Mouse (Mus musculus): ENCODE data around the gene Ier2. TPM values are rescaled to one million over a fixed set of nuclear protein-coding genes. Genes with fewer than 3 reads are reported as not detected.

The Ier2 gene
- total and polyA plus RNA-seq, 3 experiments = 43.1 to 112 (median 64.9) TPM

DNA sequence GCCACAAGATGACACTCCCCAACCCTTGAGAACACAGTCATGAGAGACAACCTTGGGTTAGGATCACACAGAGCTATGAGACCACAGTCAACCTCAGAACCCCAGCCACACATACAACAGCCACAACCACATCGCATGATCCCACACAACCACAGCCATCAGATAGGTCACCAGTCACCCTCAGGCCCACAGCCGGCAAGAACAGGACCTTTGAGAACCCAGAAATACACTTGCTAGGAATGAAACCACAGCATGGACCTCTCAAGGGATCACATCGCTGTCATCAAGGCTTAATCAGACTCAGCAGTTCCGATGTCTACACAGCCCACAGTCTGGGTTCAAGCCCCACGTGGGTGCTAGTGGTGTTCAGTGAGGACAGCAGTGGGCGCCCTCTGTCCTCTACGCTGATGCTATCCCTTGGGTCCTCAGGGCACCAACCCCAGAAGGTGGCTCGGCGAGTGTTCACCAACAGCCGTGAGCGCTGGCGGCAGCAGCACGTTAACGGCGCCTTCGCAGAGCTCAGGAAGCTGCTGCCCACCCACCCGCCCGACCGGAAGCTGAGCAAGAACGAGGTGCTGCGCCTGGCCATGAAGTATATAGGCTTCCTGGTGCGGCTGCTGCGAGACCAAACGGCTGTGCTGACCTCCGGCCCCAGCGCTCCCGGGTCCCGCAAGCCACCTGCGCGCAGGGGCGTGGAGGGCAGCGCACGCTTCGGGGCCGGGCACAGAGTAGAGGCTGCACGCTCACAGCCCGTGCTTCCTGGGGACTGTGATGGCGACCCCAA is 41.0 kb upstream of the Ier2 start:
- peaks cover 54% of the 10 kb centered on the region for H3K36me3 ChIP-seq (replicated peaks)
- peaks cover 65% of the 10 kb centered on the region for H3K4me1 ChIP-seq (ENCODE audit: insufficient read depth, low read depth, low read length)
- H3K27me3 ChIP-seq (ENCODE audit: insufficient read depth, low read length) = no peaks in the 10 kb centered on the region
- ATAC-seq (ENCODE audit: extremely low read depth, insufficient number of reproducible peaks, low FRiP score, poor library complexity, severe bottlenecking) = no peak
- H3K4me3 ChIP-seq (ENCODE audit: low read depth, low read length) = peak overlapping the region; percentile 81
- DNase-seq (ENCODE audit: low spot score) = no peak
- H3K9me3 ChIP-seq (replicated peaks) = no peaks in the 10 kb centered on the region
- no peak for TF ChIP-seq GATA2 (IDR thresholded peaks at IDR 0.05; ENCODE audit: borderline replicate concordance, low read depth, low read length)
- no peak for TF ChIP-seq GATA1 (IDR thresholded peaks at IDR 0.05; ENCODE audit: borderline replicate concordance, low read length)

DNA sequence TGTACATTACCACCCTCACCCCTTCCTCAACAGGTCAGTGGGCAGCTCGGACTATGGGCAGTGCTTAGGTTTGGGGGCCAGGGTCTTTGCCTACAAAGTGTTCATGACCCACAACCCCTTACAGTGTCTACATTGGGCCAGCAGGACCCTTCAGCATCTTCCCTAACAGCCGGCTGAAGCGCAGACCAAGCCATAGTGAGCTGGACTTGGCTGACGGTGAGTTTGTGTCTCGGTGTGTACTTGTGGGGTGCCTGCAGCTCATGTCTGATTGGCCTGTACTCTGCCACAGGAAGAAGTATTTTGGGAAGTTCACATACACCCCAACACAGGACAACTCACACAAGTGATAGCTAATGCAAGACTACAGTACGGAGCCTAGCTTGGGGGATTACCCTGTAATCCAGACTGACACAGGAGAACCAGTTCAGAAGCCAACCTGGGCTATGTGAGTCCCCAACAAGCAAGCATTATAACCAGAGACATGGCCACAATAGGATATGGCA is 40.4 kb upstream of the Ier2 start:
- TF ChIP-seq GATA2 (IDR thresholded peaks at IDR 0.05; ENCODE audit: borderline replicate concordance, low read depth, low read length) (no peak), POLR2AphosphoS5 (IDR thresholded peaks at IDR 0.05; ENCODE audit: insufficient replicate concordance, low read depth, low read length) (peak; percentile 4; the same call in 1 of the 2 replicates)

DNA sequence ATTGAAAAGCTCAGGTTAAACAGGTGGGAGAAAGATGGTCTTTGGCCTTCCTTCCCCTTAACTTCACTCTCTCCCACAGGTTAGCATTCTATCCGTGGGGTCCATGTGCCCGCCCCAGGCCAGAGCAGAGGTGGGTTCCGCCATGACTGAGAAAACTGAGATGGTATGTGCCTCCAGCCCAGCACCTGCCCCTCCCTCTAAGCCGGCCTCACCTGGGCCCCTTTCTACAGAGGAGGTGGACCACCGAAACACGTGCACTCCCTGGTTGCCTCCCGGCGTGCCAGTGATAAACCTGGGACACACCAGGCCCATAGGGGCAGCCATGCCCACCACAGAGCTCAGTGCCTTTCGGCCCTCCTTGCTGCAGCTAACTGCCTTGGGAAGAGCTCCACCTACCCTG is 39.9 kb upstream of the Ier2 start:
- TF ChIP-seq POLR2AphosphoS5 (IDR thresholded peaks at IDR 0.05; ENCODE audit: insufficient replicate concordance, low read depth, low read length) (no peak; the same call in 1 of the 2 replicates), GATA2 (IDR thresholded peaks at IDR 0.05; ENCODE audit: borderline replicate concordance, low read depth, low read length) (no peak), CTCF (IDR thresholded peaks at IDR 0.05; ENCODE audit: low read depth, low read length) (no peak)
- H3K27me3 ChIP-seq (ENCODE audit: insufficient read depth, low read length) = no peaks in the 10 kb centered on the region
- no peak for DNase-seq (ENCODE audit: low spot score)
- no peaks in the 10 kb centered on the region for H3K9me3 ChIP-seq (replicated peaks)
- peak overlapping the region; percentile 81 for H3K4me3 ChIP-seq (ENCODE audit: low read depth, low read length)
- peaks cover 65% of the 10 kb centered on the region for H3K36me3 ChIP-seq (replicated peaks)
- ATAC-seq (ENCODE audit: extremely low read depth, insufficient number of reproducible peaks, low FRiP score, poor library complexity, severe bottlenecking) = no peak
- H3K4me1 ChIP-seq (ENCODE audit: insufficient read depth, low read depth, low read length) = peaks cover 66% of the 10 kb centered on the region

More for the DNA sequence above, 40.4 kb upstream of the Ier2 start:
- ATAC-seq (ENCODE audit: extremely low read depth, insufficient number of reproducible peaks, low FRiP score, poor library complexity, severe bottlenecking) (no peak), DNase-seq (ENCODE audit: low spot score) (no peak)
- peaks cover 61% of the 10 kb centered on the region for H3K36me3 ChIP-seq (replicated peaks)
- H3K27me3 ChIP-seq (ENCODE audit: insufficient read depth, low read length) = no peaks in the 10 kb centered on the region
- H3K4me1 ChIP-seq (ENCODE audit: insufficient read depth, low read depth, low read length) = peaks cover 66% of the 10 kb centered on the region
- H3K9me3 ChIP-seq (replicated peaks) = no peaks in the 10 kb centered on the region
- H3K4me3 ChIP-seq (ENCODE audit: low read depth, low read length) = peak overlapping the region; percentile 81

DNA sequence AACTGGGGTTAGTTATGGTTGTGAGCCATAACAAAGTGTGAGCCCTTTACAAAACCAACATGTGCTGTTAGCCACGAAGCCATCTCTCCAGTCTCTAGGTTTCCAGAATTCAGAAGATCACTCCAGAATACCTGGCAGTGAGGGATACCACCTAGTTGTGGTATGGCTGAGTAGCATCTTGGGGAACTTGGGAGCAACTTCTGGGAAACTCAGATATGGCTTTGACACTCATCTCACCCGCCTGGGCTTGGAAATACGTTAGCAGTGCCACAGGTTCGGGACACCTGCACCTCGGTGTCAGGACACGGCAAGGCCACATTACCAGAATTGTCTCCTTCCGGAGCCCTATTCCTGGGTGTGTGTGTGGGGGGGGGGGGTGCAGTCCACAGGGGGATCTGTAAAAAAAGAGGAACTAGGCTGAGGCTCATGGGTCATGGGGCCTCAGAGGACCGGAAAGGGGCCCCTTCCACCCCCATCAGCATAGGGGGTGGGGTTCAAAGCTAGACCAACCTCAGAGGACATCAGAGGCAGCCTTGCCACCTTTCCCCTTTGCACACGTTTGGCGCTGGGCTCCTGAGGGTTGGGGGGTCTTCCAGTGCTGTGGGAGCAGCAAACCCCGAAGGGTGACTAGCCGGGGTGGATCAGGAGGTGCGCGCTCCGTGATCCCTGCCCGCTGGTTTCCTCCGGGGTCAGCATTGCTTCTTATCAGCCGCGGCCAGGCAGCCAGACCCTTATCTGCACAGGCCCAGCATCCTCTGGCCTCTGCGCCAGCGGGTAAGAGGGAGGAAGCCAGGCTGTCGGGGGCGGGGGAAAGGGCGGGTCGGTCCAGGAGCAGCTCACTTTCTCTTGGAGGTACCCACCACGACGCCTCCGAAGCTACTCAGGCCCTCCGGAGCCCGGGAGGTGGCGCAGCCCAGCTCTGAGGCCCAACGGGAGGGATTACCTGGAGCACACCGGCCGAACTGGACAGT is 38.6 kb upstream of the Ier2 start, which contains the start of gene Lyl1:
TSS of gene Lyl1 (plus strand) at position 517 of the 971 bp plus-strand sequence.
- ATAC-seq (ENCODE audit: extremely low read depth, insufficient number of reproducible peaks, low FRiP score, poor library complexity, severe bottlenecking) (peak; percentile 66), DNase-seq (ENCODE audit: low spot score) (peak; percentile 83)
- H3K4me3 ChIP-seq (ENCODE audit: low read depth, low read length) = peak within 1 kb of the TSS; percentile 81
- peaks cover 63% of the 10 kb centered on the region for H3K4me1 ChIP-seq (ENCODE audit: insufficient read depth, low read depth, low read length)
- TF ChIP-seq TAL1 (conservative IDR thresholded peaks at IDR 0.05; ENCODE audit: low read depth, low read length) (peak; percentile 99), GATA1 (IDR thresholded peaks at IDR 0.05; ENCODE audit: borderline replicate concordance, low read length) (no peak)
- H3K36me3 ChIP-seq (replicated peaks) = peaks cover 79% of the 10 kb centered on the region
- H3K27me3 ChIP-seq (ENCODE audit: insufficient read depth, low read length) = no peaks in the 10 kb centered on the region
- H3K9me3 ChIP-seq (replicated peaks) = no peaks in the 10 kb centered on the region

DNA sequence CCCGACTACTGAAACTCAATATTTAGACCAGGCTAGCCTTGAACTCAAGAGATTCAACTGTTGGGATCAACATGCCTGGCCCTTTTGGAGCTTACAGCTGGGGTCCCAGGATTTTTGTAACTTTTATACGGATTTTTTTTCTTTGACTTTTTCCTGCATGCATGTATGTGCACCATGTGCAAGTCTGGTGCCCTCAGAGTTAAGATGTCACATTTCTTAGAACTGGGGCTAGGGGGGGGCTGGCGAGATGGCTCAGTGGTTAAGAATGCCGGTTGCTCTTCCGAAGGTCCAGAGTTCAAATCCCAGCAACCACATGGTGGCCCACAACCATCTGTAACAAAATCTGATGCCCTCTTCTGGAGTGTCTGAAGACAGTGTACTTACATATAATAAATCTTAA is 37.9 kb upstream of the Ier2 start:
- Histone ChIP-seq H3K4me1 (ENCODE audit: insufficient read depth, low read depth, low read length) (peaks cover 63% of the 10 kb centered on the region), H3K27me3 (ENCODE audit: insufficient read depth, low read length) (no peaks in the 10 kb centered on the region), H3K9me3 (replicated peaks) (no peaks in the 10 kb centered on the region), H3K36me3 (replicated peaks) (peaks cover 85% of the 10 kb centered on the region), H3K4me3 (ENCODE audit: low read depth, low read length) (peak overlapping the region; percentile 42; the same call in 1 of the 2 replicates)
- TF ChIP-seq CTCF (IDR thresholded peaks at IDR 0.05; ENCODE audit: low read depth, low read length) (no peak), POLR2AphosphoS5 (IDR thresholded peaks at IDR 0.05; ENCODE audit: insufficient replicate concordance, low read depth, low read length) (no peak), GATA1 (IDR thresholded peaks at IDR 0.05; ENCODE audit: borderline replicate concordance, low read length) (no peak), TAL1 (conservative IDR thresholded peaks at IDR 0.05; ENCODE audit: low read depth, low read length) (no peak), GATA2 (IDR thresholded peaks at IDR 0.05; ENCODE audit: borderline replicate concordance, low read depth, low read length) (no peak)
- ATAC-seq (ENCODE audit: extremely low read depth, insufficient number of reproducible peaks, low FRiP score, poor library complexity, severe bottlenecking) = no peak
- no peak for DNase-seq (ENCODE audit: low spot score)

DNA sequence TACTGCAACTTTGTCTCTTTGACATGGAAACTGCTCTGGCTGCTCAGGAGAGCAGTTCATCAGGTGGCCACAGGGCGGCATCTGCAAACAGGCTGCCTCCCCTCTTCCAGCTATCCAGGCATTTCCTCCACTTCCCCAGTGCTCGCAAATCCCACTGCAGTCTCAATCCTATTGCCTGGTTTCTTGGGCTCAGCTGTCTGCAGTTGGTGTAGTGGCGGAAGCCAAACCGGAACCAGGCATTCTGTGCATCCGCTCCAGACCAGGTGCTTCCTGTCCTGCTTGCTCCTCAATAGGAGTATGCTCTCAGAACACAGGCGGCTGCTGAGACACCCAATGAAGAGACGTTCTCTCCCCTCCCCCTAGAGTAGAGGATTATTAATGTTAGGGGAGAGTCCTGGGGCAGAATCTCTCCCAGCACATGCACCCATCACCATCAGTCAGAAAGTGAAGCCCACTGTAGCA is 37.2 kb upstream of the Ier2 start:
- TF ChIP-seq CTCF (IDR thresholded peaks at IDR 0.05; ENCODE audit: low read depth, low read length) (peak; percentile 67; the same call in 1 of the 2 replicates), TAL1 (conservative IDR thresholded peaks at IDR 0.05; ENCODE audit: low read depth, low read length) (no peak)
- 0 out of 2 replicates have a peak, but pooled peaks have one; percentile 1 for ATAC-seq (ENCODE audit: extremely low read depth, insufficient number of reproducible peaks, low FRiP score, poor library complexity, severe bottlenecking)
- no peaks in the 10 kb centered on the region for H3K27me3 ChIP-seq (ENCODE audit: insufficient read depth, low read length)
- peaks cover 69% of the 10 kb centered on the region for H3K4me1 ChIP-seq (ENCODE audit: insufficient read depth, low read depth, low read length)
- H3K36me3 ChIP-seq (replicated peaks) = peaks cover 85% of the 10 kb centered on the region
- H3K9me3 ChIP-seq (replicated peaks) = no peaks in the 10 kb centered on the region
- H3K4me3 ChIP-seq (ENCODE audit: low read depth, low read length) = peak overlapping the region; percentile 42; the same call in 1 of the 2 replicates
- DNase-seq (ENCODE audit: low spot score) = no peak
